15 mouse cellular contexts compared by ENCODE assay signal in genomic region chr5:140675640-140676039, GRCm38 (mm10). TPM values are rescaled to one million over a fixed set of nuclear protein-coding genes. Genes with fewer than 3 reads are reported as not detected.
DNase-seq lines count a peak whose midpoint lies in the region.
"Had no signal": no experiment of that assay in that cellular context is flagged by ENCODE, and none has a peak within 500 bp of the region (broad histone marks: within the 10 kb centered on the region; RNA-seq: fewer than 3 reads in every experiment).

No protein-coding gene starts in this region.

- DNase-seq in frontal cortex, postnatal 36 days (ENCODE audit: low spot score in 2 of 2) = peak; percentile 36 to 67
- DNase-seq in frontal cortex, postnatal 25 days (ENCODE audit: low spot score in 2 of 2) = no peak
- DNase-seq in left cerebral cortex, postnatal 36 days (ENCODE audit: low spot score in 2 of 2) = peak; percentile 52 to 59
- DNase-seq in left cerebral cortex, adult 11 months (ENCODE audit: low spot score) = no peak
- peak; percentile 67 to 68 for DNase-seq in right cerebral cortex, postnatal 36 days (ENCODE audit: low spot score in 2 of 2)
- DNase-seq in right cerebral cortex, postnatal 14 days = no peak
- DNase-seq in heart, postnatal 14 days = no peak
- DNase-seq: adrenal gland, postnatal 25 days; cerebellum, adult 9-10 months; gastrocnemius, adult 2 months; heart, postnatal 4 days; kidney, adult 18-20 months; kidney, postnatal 4 days; lung, embryonic 14.5 days; retina, postnatal 1 day had no signal

- intact Hi-C loops in left cerebral cortex, postnatal 36 days (cut with DNase I) = no loop called here
- intact Hi-C loops in heart, postnatal 14 days (cut with DNase I) = no loop called here

RNA-seq across cellular contexts. Expression of gene Iqce, which starts 26.5 kb away (rescaled TPM):
- 10 to 100 TPM; 44.6 to 60.1 TPM for total RNA-seq in left cerebral cortex, postnatal 36 days (2021)
- 10 to 100 TPM in 1 of 2 experiments, 1 to 10 TPM in 1; 8.1 to 10.2 TPM for total RNA-seq in heart, postnatal 14 days (2021)

RNA-seq across cellular contexts. Expression of gene Ttyh3, which starts 26.8 kb away (rescaled TPM):
- 100 to 1,000 TPM; 257 to 267 TPM for total RNA-seq in left cerebral cortex, postnatal 36 days (2021)
- total RNA-seq in heart, postnatal 14 days (2021) = 10 to 100 TPM; 31.6 to 31.9 TPM

RNA-seq across cellular contexts. Expression of gene Brat1, which starts 29.2 kb away (rescaled TPM):
- total RNA-seq in left cerebral cortex, postnatal 36 days (2021) = 10 to 100 TPM; 20.4 to 21.9 TPM
- total RNA-seq in heart, postnatal 14 days (2021) = 10 to 100 TPM in 1 of 2 experiments, 1 to 10 TPM in 1; 8.6 to 10.8 TPM

RNA-seq across cellular contexts. Expression of gene Amz1, which starts 48.3 kb away (rescaled TPM):
- total RNA-seq in left cerebral cortex, postnatal 36 days (2021) = 10 to 100 TPM; 16.6 to 24.8 TPM
- under 1 TPM; 0.46 to 0.65 TPM for total RNA-seq in heart, postnatal 14 days (2021)

Comparison
In these comparisons a context has a peak if more than half of its experiments do, and no peak if none do; other contexts are left out.
1. DNase-seq: peak in frontal cortex, postnatal 36 days (2 of 2), left cerebral cortex, postnatal 36 days (2 of 2) and right cerebral cortex, postnatal 36 days (2 of 2); none in frontal cortex, postnatal 25 days (0 of 2), left cerebral cortex, adult 11 months (single experiment), right cerebral cortex, postnatal 14 days (single experiment) and heart, postnatal 14 days (0 of 2).
2. RNA of gene Iqce, which starts 26.5 kb away (total RNA-seq): 44.6 to 60.1 TPM in left cerebral cortex, postnatal 36 days; 8.1 to 10.2 TPM in heart, postnatal 14 days; every median in the first group is over 4 times any median in the second.
3. RNA of gene Ttyh3, which starts 26.8 kb away (total RNA-seq): 257 to 267 TPM in left cerebral cortex, postnatal 36 days; 31.6 to 31.9 TPM in heart, postnatal 14 days; every median in the first group is over 4 times any median in the second.